Mouse (Mus musculus): ENCODE measurements around the gene Lyrm7. TPM values are rescaled to one million over a fixed set of nuclear protein-coding genes. Genes with fewer than 3 reads are reported as not detected.

The Lyrm7 gene
- polyA plus RNA-seq, 1 experiment from 2014 or later: 8.2 TPM

GRCm38 (mm10) chr11:54784436-54784835 lies 76.3 kb downstream of the Lyrm7 start:
- WGBS: 95% methylated on average over 3 of the region's 3 CpGs
- Histone ChIP-seq H3K9me3 (no peaks in the 10 kb centered on the region), H3K4me3 (replicated peaks) (no peak overlapping the region), H3K4me1 (peaks cover 31% of the 10 kb centered on the region), H3K9ac (no peak overlapping the region), H3K27ac (no peak overlapping the region), H3K4me2 (no peak overlapping the region), H3K36me3 (replicated peaks) (no peaks in the 10 kb centered on the region), H3K27me3 (no peaks in the 10 kb centered on the region)
- no peak for ATAC-seq (ENCODE audit: low FRiP score)

GRCm38 (mm10) chr11:54782253-54782652 lies 78.5 kb downstream of the Lyrm7 start:
- 0 out of 2 replicates have a peak, but pooled peaks cover 4% of the 10 kb centered on the region for H3K36me3 ChIP-seq (replicated peaks)
- peaks cover 34% of the 10 kb centered on the region for H3K4me1 ChIP-seq
- H3K4me3 ChIP-seq (replicated peaks): no peak overlapping the region
- H3K9me3 ChIP-seq: no peaks in the 10 kb centered on the region
- 90% methylated on average over 6 of the region's 6 CpGs for WGBS
- ATAC-seq (ENCODE audit: low FRiP score): no peak
- no peaks in the 10 kb centered on the region for H3K27me3 ChIP-seq
- H3K4me2 ChIP-seq: no peak overlapping the region
- no peak overlapping the region for H3K27ac ChIP-seq
- H3K9ac ChIP-seq: no peak overlapping the region

- peaks cover 29% of the 10 kb centered on the region for H3K4me1 ChIP-seq
- no peak for ATAC-seq (ENCODE audit: low FRiP score)
Measured at GRCm38 (mm10) chr11:54779946-54780345, 80.8 kb downstream of the Lyrm7 start.

GRCm38 (mm10) chr11:54778131-54778844 lies 82.4 kb downstream of the Lyrm7 start:
- ATAC-seq (ENCODE audit: low FRiP score): no peak

More at GRCm38 (mm10) chr11:54779946-54780345, 80.8 kb downstream of the Lyrm7 start:
- Histone ChIP-seq H3K27me3 (no peaks in the 10 kb centered on the region), H3K9ac (no peak overlapping the region), H3K9me3 (no peaks in the 10 kb centered on the region), H3K27ac (no peak overlapping the region), H3K4me2 (no peak overlapping the region), H3K4me3 (replicated peaks) (no peak overlapping the region), H3K36me3 (replicated peaks) (0 out of 2 replicates have a peak, but pooled peaks cover 4% of the 10 kb centered on the region)
- 94% methylated on average over 1 of the region's 1 CpGs for WGBS

GRCm38 (mm10) chr11:54777387-54778130 lies 83.2 kb downstream of the Lyrm7 start:
- Histone ChIP-seq H3K4me1 (peaks cover 18% of the 10 kb centered on the region), H3K4me3 (replicated peaks) (no peak overlapping the region), H3K27ac (no peak overlapping the region), H3K9ac (no peak overlapping the region), H3K9me3 (no peaks in the 10 kb centered on the region), H3K36me3 (replicated peaks) (0 out of 2 replicates have a peak, but pooled peaks cover 4% of the 10 kb centered on the region), H3K27me3 (no peaks in the 10 kb centered on the region), H3K4me2 (no peak overlapping the region)
- WGBS: 72% methylated on average over 6 of the region's 6 CpGs
- ATAC-seq (ENCODE audit: low FRiP score): no peak

More at GRCm38 (mm10) chr11:54778131-54778844, 82.4 kb downstream of the Lyrm7 start:
- no peak overlapping the region for H3K4me3 ChIP-seq (replicated peaks)
- 74% methylated on average over 1 of the region's 1 CpGs for whole genome bisulfite sequencing
- peaks cover 16% of the 10 kb centered on the region for H3K4me1 ChIP-seq
- H3K27me3 ChIP-seq: no peaks in the 10 kb centered on the region
- 0 out of 2 replicates have a peak, but pooled peaks cover 4% of the 10 kb centered on the region for H3K36me3 ChIP-seq (replicated peaks)
- no peak overlapping the region for H3K4me2 ChIP-seq
- no peak overlapping the region for H3K9ac ChIP-seq
- no peaks in the 10 kb centered on the region for H3K9me3 ChIP-seq
- H3K27ac ChIP-seq: no peak overlapping the region

Other genes starting within 250 kb of the Lyrm7 start
- 228 and 237 TPM in 2 replicates for gene Cdc42se2, start 73.2 kb downstream of the Lyrm7 start, polyA plus RNA-seq (2016; fragmentation: Nextera tagmentation; extraction: Ambion mirVana)
- 791 and 796 TPM in 2 replicates for gene Hint1, start 5.5 kb upstream of the Lyrm7 start, polyA plus RNA-seq (2016; fragmentation: Nextera tagmentation; extraction: Ambion mirVana)
- 33.9 and 37.6 TPM in 2 replicates for gene Gpx3, start 41.5 kb upstream of the Lyrm7 start, polyA plus RNA-seq (2016; fragmentation: Nextera tagmentation; extraction: Ambion mirVana)
- gene Tnip1, start 102.0 kb upstream of the Lyrm7 start, polyA plus RNA-seq (2016; fragmentation: Nextera tagmentation; extraction: Ambion mirVana): 9.8 and 12.1 TPM in 2 replicates
- 46.6 and 59.1 TPM in 2 replicates for gene Anxa6, start 172.5 kb upstream of the Lyrm7 start, polyA plus RNA-seq (2016; fragmentation: Nextera tagmentation; extraction: Ambion mirVana)
- gene Ccdc69, start 217.2 kb upstream of the Lyrm7 start, polyA plus RNA-seq (2016; fragmentation: Nextera tagmentation; extraction: Ambion mirVana): 0.13 and 0.42 TPM in 2 replicates
- gene Gm2a, start 237.2 kb upstream of the Lyrm7 start, polyA plus RNA-seq (2016; fragmentation: Nextera tagmentation; extraction: Ambion mirVana): 10.6 and 11.5 TPM in 2 replicates